Mouse (Mus musculus): ENCODE measurements around the gene Gm48551. TPM values are rescaled to one million over a fixed set of nuclear protein-coding genes. Genes with fewer than 3 reads are reported as not detected.

Gene Gm48551
- 1 to 10 TPM in 1 of 2 experiments, under 1 TPM in 1; 0.87 to 2.8 TPM for total RNA-seq (2021)
- long read RNA-seq, experiment 1, partial matches to known transcripts = 0 of 1 reads
- long read RNA-seq, experiment 1, other reads (novel, unspliced or antisense) = 1 of 1 reads
- long read RNA-seq, experiment 2, partial matches to known transcripts = 0 of 5 reads
- long read RNA-seq, experiment 2, other reads (novel, unspliced or antisense) = 5 of 5 reads

DNA sequence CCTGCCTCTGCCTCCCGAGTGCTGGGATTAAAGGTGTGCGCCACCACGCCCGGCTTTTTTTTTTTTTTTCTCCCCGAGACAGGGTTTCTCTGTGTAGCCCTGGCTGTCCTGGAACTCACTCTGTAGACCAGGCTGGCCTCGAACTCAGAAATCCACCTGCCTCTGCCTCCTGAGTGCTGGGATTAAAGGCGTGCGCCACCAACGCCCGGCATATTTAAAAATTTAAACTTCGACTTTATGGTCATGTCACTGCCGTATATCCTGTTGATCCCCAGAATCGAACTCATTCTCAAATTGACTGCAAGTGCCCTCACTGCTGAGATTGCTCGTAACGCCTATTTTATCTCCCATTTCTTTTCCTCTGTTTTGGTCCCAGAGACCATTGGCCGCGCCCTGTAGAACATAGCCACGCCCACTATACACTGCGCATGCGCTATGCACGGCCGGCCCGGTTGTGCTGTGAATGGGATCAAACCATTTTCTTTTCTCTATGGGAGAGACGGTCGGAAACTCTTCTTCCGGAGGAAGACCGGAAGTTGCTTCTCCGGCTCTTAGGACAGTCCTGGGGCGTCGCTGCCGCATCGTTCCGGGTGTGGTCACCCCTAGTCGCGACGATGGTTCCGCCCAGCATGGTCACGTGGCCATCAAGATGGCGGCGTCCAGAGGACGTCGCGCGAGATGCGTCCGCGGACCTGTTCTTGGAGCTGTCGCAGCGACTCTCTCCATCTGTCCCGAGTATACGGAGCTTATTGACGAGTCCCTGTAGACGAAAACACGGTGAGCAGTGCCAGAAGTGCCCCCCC lies at the start of gene Gm48551, which contains the start of gene Dohh:
Gene Gm48551 (plus strand): TSS at position 665 of the 803 bp plus-strand sequence.
Gene Dohh (plus strand): TSS at position 627 of the 803 bp plus-strand sequence.
- intact Hi-C loops (cut with DNase I) = no loop called here
- peak; percentile 99 for DNase-seq
- Histone ChIP-seq H3K4me3 (peak within 1 kb of the TSS; percentile 80), H3K27ac (peak within 1 kb of the TSS; percentile 95)
- no peak for TF ChIP-seq CTCF (IDR thresholded peaks at IDR 0.05)

- intact Hi-C loops (cut with DNase I) = no loop called here
- DNase-seq = peak; percentile 26
- Histone ChIP-seq H3K27ac (peak overlapping the region; percentile 3; the same call in 1 of the 2 replicates), H3K4me3 (no peak overlapping the region)
- no peak for TF ChIP-seq CTCF (IDR thresholded peaks at IDR 0.05)
Observed at GRCm38 (mm10) chr10:81335393-81336340, 48.6 kb upstream of the Gm48551 start.

- no peak for DNase-seq
- Histone ChIP-seq H3K27ac (no peak overlapping the region), H3K4me3 (no peak overlapping the region)
- intact Hi-C loops (cut with DNase I) = no loop called here
- TF ChIP-seq CTCF (IDR thresholded peaks at IDR 0.05) = no peak
Observed at GRCm38 (mm10) chr10:81336558-81336957, 47.7 kb upstream of the Gm48551 start.

DNA sequence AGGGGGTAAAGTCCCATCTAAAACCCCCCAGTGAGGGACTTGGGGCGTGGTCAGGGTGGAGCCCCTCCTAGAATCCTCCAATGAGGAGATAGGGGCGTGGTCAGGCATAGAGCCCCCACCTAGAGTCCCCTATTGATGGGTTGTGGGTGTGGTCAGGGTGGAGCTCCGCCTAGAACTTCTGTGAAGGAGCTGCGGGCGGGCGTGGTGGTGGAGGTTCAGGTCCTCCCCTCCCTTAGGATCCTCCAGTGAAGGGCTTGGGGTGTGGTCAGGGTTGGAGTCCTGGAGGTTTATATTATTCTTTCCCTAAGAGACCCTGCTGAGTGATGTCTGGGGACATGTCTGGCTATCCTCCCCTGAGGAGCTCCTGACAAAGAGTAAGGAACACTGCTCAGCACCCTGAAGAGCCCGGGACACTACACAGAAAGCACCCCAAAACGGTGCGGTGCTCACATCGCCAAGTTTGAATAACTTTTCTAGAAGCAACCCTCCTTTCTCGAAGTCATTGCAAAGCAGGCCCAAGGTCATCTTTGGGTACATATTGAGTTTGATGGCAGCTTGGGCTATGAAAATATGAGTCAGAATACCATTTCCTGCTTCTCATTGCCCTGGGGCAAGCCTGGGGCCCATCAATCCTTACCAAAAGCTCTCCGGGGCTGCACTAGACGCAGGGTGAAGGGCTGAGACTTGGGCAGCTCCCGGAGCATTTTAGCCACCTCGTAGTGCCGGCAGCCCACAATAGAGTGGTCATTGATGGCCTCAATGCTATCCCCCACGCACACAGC lies 43.5 kb upstream of the Gm48551 start:
- intact Hi-C loops (cut with DNase I) = loop anchor here (2.0 kb wide), 1 partner anchor 52 kb away; no protein-coding TSS in a partner anchor
- Histone ChIP-seq H3K27ac (no peak overlapping the region), H3K4me3 (no peak overlapping the region)
- no peak for TF ChIP-seq CTCF (IDR thresholded peaks at IDR 0.05)
- no peak for DNase-seq

GRCm38 (mm10) chr10:81341333-81341949 lies 42.8 kb upstream of the Gm48551 start:
- intact Hi-C loops (cut with DNase I) = loop anchor here (2.0 kb wide), 1 partner anchor 53 kb away; no protein-coding TSS in a partner anchor
- Histone ChIP-seq H3K27ac (no peak overlapping the region), H3K4me3 (peak overlapping the region; percentile 22)
- peak; percentile 79 for DNase-seq
- TF ChIP-seq CTCF (IDR thresholded peaks at IDR 0.05) = peak; percentile 90

DNA sequence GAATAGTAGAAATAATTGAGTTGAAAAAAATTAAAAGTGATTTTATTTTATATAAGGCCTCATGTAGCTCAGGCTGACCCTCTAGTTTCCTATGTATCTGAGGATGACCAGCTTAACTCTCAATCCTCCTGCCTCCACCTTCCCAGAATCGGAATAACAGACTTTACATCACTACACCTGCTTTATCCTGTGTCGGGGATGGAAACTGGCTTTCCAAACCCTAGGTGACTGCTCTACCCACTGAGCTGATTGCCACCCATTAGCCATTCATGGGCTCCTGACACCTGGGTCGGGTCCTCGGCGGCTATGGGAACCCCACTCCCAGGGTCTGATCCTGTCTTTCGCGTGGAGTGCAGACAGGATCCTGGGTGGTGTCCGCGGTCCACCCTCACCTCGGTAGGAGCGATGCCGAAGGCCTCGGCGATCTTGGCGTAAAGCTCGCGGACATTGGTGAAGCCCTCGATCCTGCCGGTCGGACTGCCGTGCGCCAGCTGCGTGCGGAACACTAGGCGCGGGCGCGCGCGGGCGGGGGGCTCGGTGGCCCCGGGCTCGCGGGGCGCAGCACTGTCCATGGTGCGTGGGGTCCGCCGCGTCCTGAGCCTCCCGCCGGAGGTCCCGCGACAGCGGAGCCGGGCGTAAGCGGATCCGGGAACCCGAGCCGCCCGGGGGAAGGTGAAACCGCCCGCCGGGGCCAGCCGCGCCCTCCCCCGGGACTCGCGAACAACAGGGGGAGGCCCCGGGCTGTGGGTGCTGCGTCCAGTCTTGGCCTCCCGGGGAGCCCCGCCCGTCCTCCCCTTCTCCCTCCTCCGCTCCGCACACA lies 41.4 kb upstream of the Gm48551 start, which contains the start of gene Gipc3:
Gene Gipc3 (minus strand): TSS at position 581 of the 820 bp plus-strand sequence.
- Histone ChIP-seq H3K4me3 (peak within 1 kb of the TSS; percentile 78), H3K27ac (peak within 1 kb of the TSS; percentile 69)
- TF ChIP-seq CTCF (IDR thresholded peaks at IDR 0.05) = no peak
- no peak for DNase-seq
- intact Hi-C loops (cut with DNase I) = loop anchor here (2.0 kb wide), 1 partner anchor 18 kb away; no protein-coding TSS in a partner anchor

- Histone ChIP-seq H3K4me3 (no peak overlapping the region), H3K27ac (no peak overlapping the region)
Observed at GRCm38 (mm10) chr10:81344421-81345161, 39.7 kb upstream of the Gm48551 start.

DNA sequence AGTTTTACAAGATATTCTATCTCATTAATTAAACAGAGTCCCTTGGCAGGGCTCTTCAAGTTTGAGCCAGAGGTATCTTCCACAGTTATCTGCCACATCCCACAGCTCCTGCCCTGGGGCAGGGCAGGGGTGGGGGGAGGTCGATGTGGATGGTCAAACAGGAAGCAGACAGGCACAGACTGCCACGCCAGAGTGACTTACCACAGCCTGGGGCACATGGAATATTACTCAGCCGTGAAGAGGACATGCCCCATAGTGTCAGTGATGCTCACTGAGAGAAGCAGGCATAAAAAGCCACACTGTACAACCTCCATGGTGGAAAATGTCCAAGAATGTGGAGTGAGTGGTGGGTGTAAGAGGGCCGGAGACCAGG lies 39.1 kb upstream of the Gm48551 start:
- TF ChIP-seq CTCF (IDR thresholded peaks at IDR 0.05) = no peak
- DNase-seq = no peak
- Histone ChIP-seq H3K27ac (no peak overlapping the region), H3K4me3 (no peak overlapping the region)
- intact Hi-C loops (cut with DNase I) = no loop called here

More at GRCm38 (mm10) chr10:81344421-81345161, 39.7 kb upstream of the Gm48551 start:
- DNase-seq = no peak
- intact Hi-C loops (cut with DNase I) = no loop called here
- TF ChIP-seq CTCF (IDR thresholded peaks at IDR 0.05) = peak; percentile 39

DNA sequence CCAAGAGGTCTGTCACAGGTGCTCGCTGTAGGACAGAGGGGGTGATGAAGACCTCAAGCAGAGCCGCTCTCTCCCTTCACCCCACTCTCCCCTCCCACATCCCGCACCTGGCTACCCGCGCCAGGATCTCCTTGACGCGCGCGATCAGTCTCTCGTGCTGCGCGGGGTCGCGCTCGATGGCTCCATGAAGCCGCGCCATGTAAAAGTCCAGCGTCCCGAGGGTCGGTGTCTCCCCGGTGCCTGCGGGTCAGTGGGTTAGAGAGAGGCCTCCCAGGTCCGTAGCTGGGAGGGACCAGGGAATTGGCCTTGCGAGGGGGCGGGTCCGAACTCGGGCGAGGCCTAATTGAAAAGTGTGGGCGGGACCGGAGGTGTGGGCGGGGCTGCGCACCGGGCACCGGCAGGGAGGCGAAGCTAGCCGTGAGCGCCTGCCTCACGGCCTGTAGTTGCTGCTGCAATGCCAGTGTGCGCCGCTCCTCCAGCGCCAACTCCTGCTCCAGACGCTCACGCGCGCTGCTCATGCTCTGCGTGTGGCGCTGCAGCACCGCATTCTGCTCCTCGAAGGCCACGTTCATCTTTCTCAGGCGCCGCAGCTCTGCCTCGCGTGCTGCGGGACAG lies 37.7 kb upstream of the Gm48551 start:
- TF ChIP-seq CTCF (IDR thresholded peaks at IDR 0.05) = no peak
- no peak for DNase-seq
- intact Hi-C loops (cut with DNase I) = no loop called here
- Histone ChIP-seq H3K4me3 (peak overlapping the region; percentile 18), H3K27ac (0 out of 2 replicates have a peak overlapping the region, but pooled peaks have one; percentile 12)
